Mouse (Mus musculus) monocyte, adult 5-6 weeks (primary cell): ENCODE measurements around the gene Itgae. TPM values are rescaled to one million over a fixed set of nuclear protein-coding genes. Genes with fewer than 3 reads are reported as not detected.
"Not testable (repeated sequence)": the region's sequence is repeated elsewhere in the genome, so short reads cannot be mapped to it uniquely, and the experiment has no call there.

ENCODE experiments used
- ATAC-seq: fragments of 153-309, 156-312 bp; replicated peaks from 2 replicates; pipeline ENCODE4 v1.8.0; 2017; ENCODE audit warnings: mild to moderate bottlenecking; ENCODE audit not compliant: low TSS enrichment, insufficient number of reproducible peaks, severe bottlenecking, poor library complexity, low FRiP score
- total RNA-seq: library from RNA; stranded (forward); fragments of 200-1000, 200-491, 200-594 nt; gene quantifications from 3 replicates; pipeline ENCODE4 v1.2.3, GENCODE M21; 2017

Gene Itgae
- total RNA-seq, 1 experiment from 2014 or later, result 1.7 TPM

- ATAC-seq, result no peak
These were observed 2.5 kb upstream of the Itgae start for GRCm38 (mm10) chr11:73087700-73088480.

GRCm38 (mm10) chr11:73090826-73091225 lies 443 bp downstream of the Itgae start:
- ATAC-seq, result no peak

GRCm38 (mm10) chr11:73092057-73092456 lies 1.7 kb downstream of the Itgae start:
- no peak for ATAC-seq

- ATAC-seq, result 0 out of 2 replicates have a peak, but pooled peaks have one; percentile 15
These were observed 2.5 kb downstream of the Itgae start for GRCm38 (mm10) chr11:73092877-73093276.

- ATAC-seq, result no peak; the same call in 1 of the 2 replicates
These were observed 4.0 kb downstream of the Itgae start for GRCm38 (mm10) chr11:73094231-73094995.

- ATAC-seq, result no peak
These were observed 8.5 kb downstream of the Itgae start for GRCm38 (mm10) chr11:73098860-73099259.

GRCm38 (mm10) chr11:73099976-73100750 lies 9.8 kb downstream of the Itgae start:
- ATAC-seq, result no peak

GRCm38 (mm10) chr11:73101308-73101707 lies 10.9 kb downstream of the Itgae start:
- no peak for ATAC-seq

GRCm38 (mm10) chr11:73105246-73105645 lies 14.9 kb downstream of the Itgae start:
- no peak for ATAC-seq

- not testable (repeated sequence) for ATAC-seq
These were observed 17.0 kb downstream of the Itgae start for GRCm38 (mm10) chr11:73107358-73107757.

GRCm38 (mm10) chr11:73108195-73108897 lies 18.0 kb downstream of the Itgae start:
- ATAC-seq, result no peak

- ATAC-seq, result 0 out of 2 replicates have a peak, but pooled peaks have one; percentile 9
These were observed 18.7 kb downstream of the Itgae start for GRCm38 (mm10) chr11:73108898-73109625.

- no peak for ATAC-seq
These were observed 19.6 kb downstream of the Itgae start for GRCm38 (mm10) chr11:73109941-73110340.

- ATAC-seq, result no peak
These were observed 21.0 kb downstream of the Itgae start for GRCm38 (mm10) chr11:73111414-73111813.

- no peak for ATAC-seq
These were observed 36.1 kb downstream of the Itgae start for GRCm38 (mm10) chr11:73126495-73126894.

GRCm38 (mm10) chr11:73131020-73131419 lies 40.6 kb downstream of the Itgae start:
- no peak for ATAC-seq

GRCm38 (mm10) chr11:73132999-73133398 lies 42.6 kb downstream of the Itgae start:
- ATAC-seq, result peak; percentile 54; the same call in 1 of the 2 replicates

GRCm38 (mm10) chr11:73134222-73134621 lies 43.8 kb downstream of the Itgae start:
- no peak for ATAC-seq
